Mouse (Mus musculus): ENCODE results near the gene Itpr1. TPM values are rescaled to one million over a fixed set of nuclear protein-coding genes. Genes with fewer than 3 reads are reported as not detected.

Itpr1 gene
- polyA plus RNA-seq, 1 experiment from 2014 or later = 8.3 TPM

DNA sequence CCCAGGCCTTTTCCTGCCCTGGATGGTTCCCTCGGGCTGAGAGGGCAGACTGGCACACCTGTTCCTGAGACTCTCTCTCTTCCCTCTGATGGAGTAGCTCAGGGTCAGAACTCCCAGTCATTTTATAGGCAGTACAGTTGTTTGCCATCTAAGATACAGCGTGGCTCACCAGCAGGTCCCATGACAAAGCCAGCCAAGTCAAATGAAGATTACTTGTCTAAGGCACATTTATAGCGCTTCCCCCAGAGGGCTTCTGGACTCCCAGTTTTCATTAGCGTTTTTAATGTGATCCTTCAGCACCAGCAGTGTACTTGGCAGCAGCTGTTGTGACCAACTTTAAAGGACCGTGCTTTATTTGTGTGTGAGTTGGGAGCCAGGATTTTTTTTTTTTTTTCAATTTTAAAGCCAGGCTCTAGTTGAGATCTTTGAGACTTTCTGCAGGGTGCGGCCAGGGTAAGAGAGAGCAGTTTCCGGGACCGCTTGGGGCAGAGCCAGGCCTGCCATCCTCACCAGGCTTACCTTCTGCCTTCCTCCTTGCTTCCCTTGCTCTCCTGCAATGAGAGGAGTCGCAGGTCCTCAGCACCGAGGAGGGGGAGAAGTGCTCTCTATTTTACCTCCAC lies 281.4 kb downstream of the Itpr1 start:
- H3K4me3 ChIP-seq (ENCODE audit: low read depth, low read length) = no peak overlapping the region
- WGBS = 85% methylated on average over 10 of the region's 10 CpGs
- H3K27me3 ChIP-seq (replicated peaks; ENCODE audit: control insufficient read depth, insufficient read depth, low read length) = no peaks in the 10 kb centered on the region
- no peak overlapping the region for H3K9ac ChIP-seq (ENCODE audit: low read depth, low read length)
- H3K27ac ChIP-seq (ENCODE audit: low read depth, low read length) = no peak overlapping the region
- H3K4me2 ChIP-seq = no peak overlapping the region
- no peaks in the 10 kb centered on the region for H3K9me3 ChIP-seq (ENCODE audit: control insufficient read depth, low read length)
- H3K36me3 ChIP-seq (ENCODE audit: control insufficient read depth, insufficient read depth, low read length) = 0 out of 2 replicates have a peak, but pooled peaks cover 2% of the 10 kb centered on the region
- no peak for DNase-seq (ENCODE audit: low spot score)
- no peaks in the 10 kb centered on the region for H3K4me1 ChIP-seq (replicated peaks; ENCODE audit: control insufficient read depth, insufficient read depth, low read length)
- no peak for ATAC-seq (replicated peaks; ENCODE audit: low FRiP score)

DNA sequence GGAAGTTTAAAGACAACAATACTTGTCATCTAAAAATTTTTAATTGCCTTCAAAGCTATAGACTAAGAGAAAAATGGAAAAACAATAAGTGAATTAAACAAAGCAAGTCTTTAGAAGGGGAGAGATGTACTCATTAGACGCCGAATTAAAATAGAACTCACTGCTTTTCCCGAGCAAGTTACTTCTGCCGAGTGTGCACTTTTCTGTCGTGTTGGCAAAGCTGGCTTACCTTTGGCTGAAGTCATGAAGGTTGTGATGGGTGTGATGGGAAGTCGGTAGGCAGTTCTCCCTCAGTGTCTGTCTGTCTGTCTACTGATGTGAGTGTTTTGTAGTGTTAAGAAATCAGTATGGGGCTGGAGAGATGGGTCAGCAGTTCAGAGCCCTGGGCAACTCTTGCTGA lies 282.1 kb downstream of the Itpr1 start:
- 86% methylated on average over 6 of the region's 6 CpGs for WGBS
- Histone ChIP-seq H3K27me3 (replicated peaks; ENCODE audit: control insufficient read depth, insufficient read depth, low read length) (no peaks in the 10 kb centered on the region), H3K4me3 (ENCODE audit: low read depth, low read length) (no peak overlapping the region), H3K9ac (ENCODE audit: low read depth, low read length) (no peak overlapping the region), H3K4me1 (replicated peaks; ENCODE audit: control insufficient read depth, insufficient read depth, low read length) (no peaks in the 10 kb centered on the region), H3K9me3 (ENCODE audit: control insufficient read depth, low read length) (no peaks in the 10 kb centered on the region), H3K36me3 (ENCODE audit: control insufficient read depth, insufficient read depth, low read length) (0 out of 2 replicates have a peak, but pooled peaks cover 2% of the 10 kb centered on the region), H3K4me2 (no peak overlapping the region), H3K27ac (ENCODE audit: low read depth, low read length) (no peak overlapping the region)
- ATAC-seq (replicated peaks; ENCODE audit: low FRiP score) = no peak
- DNase-seq (ENCODE audit: low spot score) = no peak

DNA sequence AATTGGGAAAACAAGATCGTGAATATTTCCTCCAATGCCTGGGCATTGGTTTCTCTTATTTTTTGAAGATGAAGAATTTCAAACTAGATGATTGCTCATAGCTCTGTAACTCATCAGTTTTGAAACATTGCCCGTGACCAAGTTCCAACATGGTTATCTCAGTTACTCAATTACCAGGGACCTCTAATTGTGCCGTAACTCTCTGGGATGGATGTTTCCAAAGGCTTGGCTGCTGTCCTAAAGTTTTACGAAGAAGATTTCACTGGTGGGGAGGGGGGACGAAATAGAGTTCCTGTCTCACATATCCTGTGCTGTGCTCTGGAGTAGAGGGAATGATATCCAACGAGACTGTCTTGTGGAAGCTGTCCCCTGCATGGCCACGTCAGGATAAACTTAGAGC lies 285.2 kb downstream of the Itpr1 start:
- ATAC-seq (replicated peaks; ENCODE audit: low FRiP score) (no peak), DNase-seq (ENCODE audit: low spot score) (no peak)
- Histone ChIP-seq H3K4me2 (no peak overlapping the region), H3K9me3 (ENCODE audit: control insufficient read depth, low read length) (no peaks in the 10 kb centered on the region), H3K27me3 (replicated peaks; ENCODE audit: control insufficient read depth, insufficient read depth, low read length) (no peaks in the 10 kb centered on the region), H3K4me1 (replicated peaks; ENCODE audit: control insufficient read depth, insufficient read depth, low read length) (no peaks in the 10 kb centered on the region), H3K4me3 (ENCODE audit: low read depth, low read length) (no peak overlapping the region), H3K27ac (ENCODE audit: low read depth, low read length) (no peak overlapping the region), H3K9ac (ENCODE audit: low read depth, low read length) (no peak overlapping the region), H3K36me3 (ENCODE audit: control insufficient read depth, insufficient read depth, low read length) (no peaks in the 10 kb centered on the region)
- 81% methylated on average over 7 of the region's 7 CpGs for WGBS

DNA sequence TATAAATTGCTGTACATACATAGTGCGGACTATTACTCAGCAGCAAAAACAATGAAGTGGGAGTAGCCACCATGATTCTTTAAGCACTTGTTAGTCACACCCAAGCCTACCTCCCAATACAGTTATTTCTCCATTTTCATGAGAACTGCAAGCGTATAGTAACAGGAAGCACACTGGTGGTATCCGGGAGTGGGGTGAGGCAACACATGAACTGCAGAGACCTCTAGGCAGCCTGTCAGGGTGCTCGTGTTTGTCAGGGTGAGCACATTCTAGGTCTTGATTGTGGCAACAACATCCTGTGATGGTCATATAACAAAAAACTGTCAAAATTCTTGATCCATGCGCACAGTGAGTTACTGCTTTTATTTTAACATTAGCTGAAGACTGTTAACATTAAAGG lies 290.8 kb downstream of the Itpr1 start:
- Histone ChIP-seq H3K27ac (ENCODE audit: low read depth, low read length) (no peak overlapping the region), H3K4me3 (ENCODE audit: low read depth, low read length) (no peak overlapping the region), H3K36me3 (ENCODE audit: control insufficient read depth, insufficient read depth, low read length) (no peaks in the 10 kb centered on the region), H3K27me3 (replicated peaks; ENCODE audit: control insufficient read depth, insufficient read depth, low read length) (no peaks in the 10 kb centered on the region), H3K9me3 (ENCODE audit: control insufficient read depth, low read length) (no peaks in the 10 kb centered on the region), H3K4me1 (replicated peaks; ENCODE audit: control insufficient read depth, insufficient read depth, low read length) (no peaks in the 10 kb centered on the region), H3K4me2 (no peak overlapping the region), H3K9ac (ENCODE audit: low read depth, low read length) (no peak overlapping the region)
- ATAC-seq (replicated peaks; ENCODE audit: low FRiP score) (no peak), DNase-seq (ENCODE audit: low spot score) (no peak)
- 78% methylated on average over 5 of the region's 5 CpGs for WGBS

DNA sequence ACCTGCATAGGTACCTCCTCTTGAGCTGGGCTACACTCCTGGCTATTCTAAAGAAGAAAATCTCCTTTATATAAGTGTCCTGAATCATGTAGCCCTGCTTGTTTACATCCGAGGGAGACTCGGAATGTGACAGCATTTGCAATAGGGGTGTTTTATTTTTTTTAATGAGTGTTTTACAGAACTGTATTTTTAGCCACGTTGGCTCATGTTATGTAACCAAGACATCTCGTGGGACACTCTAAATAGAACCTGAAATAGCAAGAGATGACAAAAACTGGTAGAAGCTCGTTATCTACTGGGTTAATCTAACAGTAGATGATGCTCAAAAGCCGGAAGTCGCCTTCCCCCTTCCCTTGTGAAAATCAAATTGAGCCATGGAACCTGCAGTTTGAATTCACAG lies 291.8 kb downstream of the Itpr1 start:
- WGBS = 82% methylated on average over 7 of the region's 7 CpGs
- Histone ChIP-seq H3K9me3 (ENCODE audit: control insufficient read depth, low read length) (no peaks in the 10 kb centered on the region), H3K36me3 (ENCODE audit: control insufficient read depth, insufficient read depth, low read length) (no peaks in the 10 kb centered on the region), H3K27ac (ENCODE audit: low read depth, low read length) (no peak overlapping the region), H3K4me2 (no peak overlapping the region), H3K9ac (ENCODE audit: low read depth, low read length) (no peak overlapping the region), H3K27me3 (replicated peaks; ENCODE audit: control insufficient read depth, insufficient read depth, low read length) (no peaks in the 10 kb centered on the region), H3K4me1 (replicated peaks; ENCODE audit: control insufficient read depth, insufficient read depth, low read length) (no peaks in the 10 kb centered on the region), H3K4me3 (ENCODE audit: low read depth, low read length) (no peak overlapping the region)
- ATAC-seq (replicated peaks; ENCODE audit: low FRiP score) = no peak
- DNase-seq (ENCODE audit: low spot score) = no peak

DNA sequence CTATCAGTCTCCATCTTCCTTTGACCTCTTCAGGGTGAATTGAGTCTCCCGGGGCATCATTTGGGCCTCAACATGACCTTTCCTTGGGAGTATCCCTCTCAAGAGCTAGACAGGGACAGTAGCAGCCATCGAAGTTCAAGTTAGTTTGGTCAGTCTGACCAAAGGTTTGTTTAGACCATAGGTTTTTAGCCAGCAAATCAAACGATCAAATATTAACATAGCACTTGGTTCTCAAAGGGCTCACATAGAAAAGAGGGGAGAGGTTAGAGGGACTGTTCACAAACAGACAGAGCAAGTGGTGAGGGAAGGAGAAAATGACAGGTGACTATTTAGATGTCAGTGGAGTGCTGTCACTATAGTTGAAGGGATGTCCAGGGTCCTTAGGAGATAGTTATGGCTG lies 293.3 kb downstream of the Itpr1 start:
- H3K9ac ChIP-seq (ENCODE audit: low read depth, low read length) = no peak overlapping the region

DNA sequence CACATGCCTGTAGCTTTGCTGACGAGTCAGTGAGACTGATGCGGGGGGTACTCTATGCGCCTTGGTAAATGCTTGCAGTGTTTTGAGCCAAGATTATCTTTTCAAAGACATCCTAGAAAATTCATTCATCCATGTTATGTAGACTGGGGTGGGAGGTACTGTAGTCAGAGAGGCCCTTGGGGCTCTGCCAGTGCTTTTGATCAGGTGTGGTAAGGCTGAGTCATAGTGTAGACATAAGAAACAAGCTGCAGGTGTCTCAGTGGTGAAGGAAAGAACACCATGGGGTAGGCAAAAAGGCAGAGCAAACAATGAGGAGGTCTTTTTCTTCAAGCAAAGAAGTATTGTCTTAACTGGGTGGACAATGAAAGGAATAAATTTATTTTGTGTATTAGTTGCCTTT lies 294.4 kb downstream of the Itpr1 start:
- no peak overlapping the region for H3K4me3 ChIP-seq (ENCODE audit: low read depth, low read length)
- ATAC-seq (replicated peaks; ENCODE audit: low FRiP score) = no peak
- no peaks in the 10 kb centered on the region for H3K9me3 ChIP-seq (ENCODE audit: control insufficient read depth, low read length)
- no peaks in the 10 kb centered on the region for H3K4me1 ChIP-seq (replicated peaks; ENCODE audit: control insufficient read depth, insufficient read depth, low read length)
- no peaks in the 10 kb centered on the region for H3K27me3 ChIP-seq (replicated peaks; ENCODE audit: control insufficient read depth, insufficient read depth, low read length)
- H3K9ac ChIP-seq (ENCODE audit: low read depth, low read length) = no peak overlapping the region
- H3K36me3 ChIP-seq (ENCODE audit: control insufficient read depth, insufficient read depth, low read length) = no peaks in the 10 kb centered on the region
- no peak overlapping the region for H3K27ac ChIP-seq (ENCODE audit: low read depth, low read length)
- DNase-seq (ENCODE audit: low spot score) = no peak
- 88% methylated on average over 3 of the region's 3 CpGs for WGBS
- H3K4me2 ChIP-seq = no peak overlapping the region

More for the DNA sequence above, 293.3 kb downstream of the Itpr1 start:
- no peaks in the 10 kb centered on the region for H3K9me3 ChIP-seq (ENCODE audit: control insufficient read depth, low read length)
- H3K4me1 ChIP-seq (replicated peaks; ENCODE audit: control insufficient read depth, insufficient read depth, low read length) = no peaks in the 10 kb centered on the region
- H3K4me3 ChIP-seq (ENCODE audit: low read depth, low read length) = no peak overlapping the region
- H3K36me3 ChIP-seq (ENCODE audit: control insufficient read depth, insufficient read depth, low read length) = no peaks in the 10 kb centered on the region
- 82% methylated on average over 3 of the region's 3 CpGs for WGBS
- H3K27ac ChIP-seq (ENCODE audit: low read depth, low read length) = no peak overlapping the region
- no peak overlapping the region for H3K4me2 ChIP-seq
- no peaks in the 10 kb centered on the region for H3K27me3 ChIP-seq (replicated peaks; ENCODE audit: control insufficient read depth, insufficient read depth, low read length)
- DNase-seq (ENCODE audit: low spot score) (no peak), ATAC-seq (replicated peaks; ENCODE audit: low FRiP score) (no peak)

DNA sequence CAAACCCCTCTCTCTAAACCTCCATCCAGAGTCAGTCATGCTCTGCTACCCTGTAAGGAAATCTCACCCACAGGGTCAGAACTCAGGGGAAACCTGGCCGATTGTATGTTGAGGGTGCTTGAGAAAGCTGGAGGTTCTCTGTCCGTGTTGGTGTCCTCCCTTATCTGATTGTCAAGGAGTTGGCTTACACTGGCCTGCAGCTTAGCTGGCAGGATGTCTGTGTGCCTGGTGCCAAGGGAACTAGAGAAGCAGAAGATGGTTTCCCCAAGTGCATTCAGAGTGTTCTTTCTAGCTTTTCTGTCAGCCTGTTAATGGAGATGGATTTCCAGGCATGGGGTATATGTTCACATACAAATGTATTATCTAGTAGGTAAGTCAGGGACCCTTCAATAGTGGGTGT lies 296.4 kb downstream of the Itpr1 start:
- ATAC-seq (replicated peaks; ENCODE audit: low FRiP score) (no peak), DNase-seq (ENCODE audit: low spot score) (no peak)
- no peak overlapping the region for H3K27ac ChIP-seq (ENCODE audit: low read depth, low read length)
- no peaks in the 10 kb centered on the region for H3K4me1 ChIP-seq (replicated peaks; ENCODE audit: control insufficient read depth, insufficient read depth, low read length)
- no peaks in the 10 kb centered on the region for H3K27me3 ChIP-seq (replicated peaks; ENCODE audit: control insufficient read depth, insufficient read depth, low read length)
- 62% methylated on average over 2 of the region's 2 CpGs for WGBS
- H3K9me3 ChIP-seq (ENCODE audit: control insufficient read depth, low read length) = no peaks in the 10 kb centered on the region
- no peak overlapping the region for H3K9ac ChIP-seq (ENCODE audit: low read depth, low read length)
- no peak overlapping the region for H3K4me3 ChIP-seq (ENCODE audit: low read depth, low read length)
- H3K36me3 ChIP-seq (ENCODE audit: control insufficient read depth, insufficient read depth, low read length) = no peaks in the 10 kb centered on the region
- H3K4me2 ChIP-seq = no peak overlapping the region

DNA sequence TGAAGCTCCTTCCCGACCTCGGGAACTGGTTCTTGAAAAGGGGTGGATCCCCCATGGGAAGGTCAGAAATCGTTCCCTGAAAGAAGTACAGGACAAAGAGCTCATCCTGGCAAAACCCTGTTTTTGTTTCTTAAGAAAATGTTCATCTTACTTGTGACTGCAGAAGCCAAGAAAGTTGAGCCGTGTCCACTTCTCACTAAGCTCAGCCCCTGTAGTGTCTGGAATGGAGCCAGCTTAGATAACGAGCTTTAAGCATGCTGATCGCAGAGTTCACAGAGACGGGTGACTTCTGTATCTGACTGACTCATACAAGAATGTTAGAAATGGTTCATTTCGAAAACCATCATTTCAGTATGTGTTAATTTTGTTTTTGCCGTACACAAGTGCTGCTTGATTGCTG lies 297.2 kb downstream of the Itpr1 start:
- DNase-seq (ENCODE audit: low spot score) (no peak), ATAC-seq (replicated peaks; ENCODE audit: low FRiP score) (no peak)
- 71% methylated on average over 9 of the region's 9 CpGs for WGBS
- Histone ChIP-seq H3K36me3 (ENCODE audit: control insufficient read depth, insufficient read depth, low read length) (no peaks in the 10 kb centered on the region), H3K27ac (ENCODE audit: low read depth, low read length) (no peak overlapping the region), H3K9me3 (ENCODE audit: control insufficient read depth, low read length) (no peaks in the 10 kb centered on the region), H3K4me3 (ENCODE audit: low read depth, low read length) (no peak overlapping the region), H3K27me3 (replicated peaks; ENCODE audit: control insufficient read depth, insufficient read depth, low read length) (no peaks in the 10 kb centered on the region), H3K4me2 (no peak overlapping the region), H3K9ac (ENCODE audit: low read depth, low read length) (no peak overlapping the region), H3K4me1 (replicated peaks; ENCODE audit: control insufficient read depth, insufficient read depth, low read length) (no peaks in the 10 kb centered on the region)

All from liver, embryonic 11.5 days (tissue).